Mouse (Mus musculus): Measurements from ENCODE around the gene Ftsj3. TPM values are rescaled to one million over a fixed set of nuclear protein-coding genes. Genes with fewer than 3 reads are reported as not detected.

Gene Ftsj3
- total RNA-seq (2018; cell fraction: chromatin; rRNA removed) = 10 to 100 TPM; 12.5 to 98.5 (median 42.7) TPM
- total RNA-seq (2018; cell fraction: cytosol; rRNA removed) = 10 to 100 TPM; 16.7 to 29.2 (median 23.6) TPM
- total RNA-seq (2018; cell fraction: nucleus; rRNA removed) = 10 to 100 TPM; 12.8 to 74.4 (median 20.4) TPM
- 20.8 to 53.8 TPM (median 38.8 TPM) in 3 replicates for polyA plus RNA-seq (2018)

- Histone ChIP-seq H3K36me3 (ENCODE audit: inconsistent target) (peaks cover 38% of the 10 kb centered on the region; the same call in 1 of the 2 replicates), H3K27ac (peak within 1 kb of the TSS; percentile 82), H3K79me2 (ENCODE audit: inconsistent target) (peaks cover 61% of the 10 kb centered on the region), H3K4me3 (ENCODE audit: inconsistent target) (peak within 1 kb of the TSS; percentile 95)
- under 1% methylated on average over 42 of the region's 42 CpGs for WGBS (ENCODE audit: missing documents)
Observed at GRCm38 (mm10) chr11:106255685-106256451, at the start of gene Ftsj3, which contains the start of gene Psmc5. Ftsj3 (minus strand) TSS chr11:106256079. Psmc5 (plus strand) TSS chr11:106256154.

- no peaks in the 10 kb centered on the region for H3K79me2 ChIP-seq (ENCODE audit: inconsistent target)
- H3K27ac ChIP-seq = peak overlapping the region; percentile 54
- no peak overlapping the region for H3K4me3 ChIP-seq (ENCODE audit: inconsistent target)
- 20% methylated on average over 10 of the region's 10 CpGs for WGBS (ENCODE audit: missing documents)
- no peaks in the 10 kb centered on the region for H3K36me3 ChIP-seq (ENCODE audit: inconsistent target)
Observed at GRCm38 (mm10) chr11:106305348-106306064, 49.6 kb upstream of the Ftsj3 start.

GRCm38 (mm10) chr11:106302634-106303033, 46.8 kb upstream of the Ftsj3 start:
- 3% methylated on average over 2 of the region's 2 CpGs for WGBS (ENCODE audit: missing documents)
- H3K36me3 ChIP-seq (ENCODE audit: inconsistent target) = no peaks in the 10 kb centered on the region
- H3K27ac ChIP-seq = no peak overlapping the region
- no peaks in the 10 kb centered on the region for H3K79me2 ChIP-seq (ENCODE audit: inconsistent target)
- no peak overlapping the region for H3K4me3 ChIP-seq (ENCODE audit: inconsistent target)

- 90% methylated on average over 9 of the region's 9 CpGs for WGBS (ENCODE audit: missing documents)
- Histone ChIP-seq H3K79me2 (ENCODE audit: inconsistent target) (no peaks in the 10 kb centered on the region), H3K27ac (no peak within 1 kb of the TSS), H3K4me3 (ENCODE audit: inconsistent target) (no peak within 1 kb of the TSS), H3K36me3 (ENCODE audit: inconsistent target) (no peaks in the 10 kb centered on the region)
Observed at GRCm38 (mm10) chr11:106301765-106302164, 45.9 kb upstream of the Ftsj3 start, which contains the start of gene Gh. Gh (minus strand) TSS chr11:106301865.

GRCm38 (mm10) chr11:106291861-106292260, 36.0 kb upstream of the Ftsj3 start:
- Histone ChIP-seq H3K36me3 (ENCODE audit: inconsistent target) (no peaks in the 10 kb centered on the region), H3K27ac (no peak overlapping the region), H3K79me2 (ENCODE audit: inconsistent target) (no peaks in the 10 kb centered on the region), H3K4me3 (ENCODE audit: inconsistent target) (no peak overlapping the region)
- WGBS (ENCODE audit: missing documents) = 98% methylated on average over 2 of the region's 2 CpGs

- Histone ChIP-seq H3K4me3 (ENCODE audit: inconsistent target) (no peak overlapping the region), H3K27ac (no peak overlapping the region), H3K36me3 (ENCODE audit: inconsistent target) (no peaks in the 10 kb centered on the region), H3K79me2 (ENCODE audit: inconsistent target) (no peaks in the 10 kb centered on the region)
- 95% methylated on average over 5 of the region's 5 CpGs for WGBS (ENCODE audit: missing documents)
Observed at GRCm38 (mm10) chr11:106290376-106290775, 34.5 kb upstream of the Ftsj3 start.

- Histone ChIP-seq H3K36me3 (ENCODE audit: inconsistent target) (no peaks in the 10 kb centered on the region), H3K27ac (no peak overlapping the region), H3K79me2 (ENCODE audit: inconsistent target) (no peaks in the 10 kb centered on the region), H3K4me3 (ENCODE audit: inconsistent target) (no peak overlapping the region)
- WGBS (ENCODE audit: missing documents) = 79% methylated on average over 8 of the region's 8 CpGs
Observed at GRCm38 (mm10) chr11:106289369-106289768, 33.5 kb upstream of the Ftsj3 start.

- Histone ChIP-seq H3K79me2 (ENCODE audit: inconsistent target) (no peaks in the 10 kb centered on the region), H3K4me3 (ENCODE audit: inconsistent target) (no peak overlapping the region), H3K27ac (no peak overlapping the region), H3K36me3 (ENCODE audit: inconsistent target) (no peaks in the 10 kb centered on the region)
- WGBS (ENCODE audit: missing documents) = 87% methylated on average over 11 of the region's 11 CpGs
Observed at GRCm38 (mm10) chr11:106286987-106287386, 31.1 kb upstream of the Ftsj3 start.

- WGBS (ENCODE audit: missing documents) = 92% methylated on average over 6 of the region's 7 CpGs
Observed at GRCm38 (mm10) chr11:106286206-106286605, 30.3 kb upstream of the Ftsj3 start.

GRCm38 (mm10) chr11:106284126-106284525, 28.2 kb upstream of the Ftsj3 start:
- WGBS (ENCODE audit: missing documents) = 92% methylated on average over 8 of the region's 8 CpGs
- H3K36me3 ChIP-seq (ENCODE audit: inconsistent target) = no peaks in the 10 kb centered on the region
- H3K4me3 ChIP-seq (ENCODE audit: inconsistent target) = no peak overlapping the region
- H3K79me2 ChIP-seq (ENCODE audit: inconsistent target) = no peaks in the 10 kb centered on the region
- H3K27ac ChIP-seq = no peak overlapping the region

More at GRCm38 (mm10) chr11:106286206-106286605, 30.3 kb upstream of the Ftsj3 start:
- H3K4me3 ChIP-seq (ENCODE audit: inconsistent target) = no peak overlapping the region
- no peaks in the 10 kb centered on the region for H3K79me2 ChIP-seq (ENCODE audit: inconsistent target)
- no peaks in the 10 kb centered on the region for H3K36me3 ChIP-seq (ENCODE audit: inconsistent target)
- no peak overlapping the region for H3K27ac ChIP-seq

GRCm38 (mm10) chr11:106283371-106283770, 27.5 kb upstream of the Ftsj3 start:
- no peaks in the 10 kb centered on the region for H3K36me3 ChIP-seq (ENCODE audit: inconsistent target)
- no peaks in the 10 kb centered on the region for H3K79me2 ChIP-seq (ENCODE audit: inconsistent target)
- 99% methylated on average over 4 of the region's 4 CpGs for WGBS (ENCODE audit: missing documents)
- H3K4me3 ChIP-seq (ENCODE audit: inconsistent target) = no peak overlapping the region
- no peak overlapping the region for H3K27ac ChIP-seq

GRCm38 (mm10) chr11:106282452-106282851, 26.6 kb upstream of the Ftsj3 start:
- H3K79me2 ChIP-seq (ENCODE audit: inconsistent target) = no peaks in the 10 kb centered on the region
- H3K27ac ChIP-seq = no peak overlapping the region
- no peaks in the 10 kb centered on the region for H3K36me3 ChIP-seq (ENCODE audit: inconsistent target)
- 79% methylated on average over 6 of the region's 6 CpGs for WGBS (ENCODE audit: missing documents)
- no peak overlapping the region for H3K4me3 ChIP-seq (ENCODE audit: inconsistent target)

- Histone ChIP-seq H3K27ac (no peak within 1 kb of the TSS), H3K79me2 (ENCODE audit: inconsistent target) (peaks cover 8% of the 10 kb centered on the region), H3K36me3 (ENCODE audit: inconsistent target) (no peaks in the 10 kb centered on the region), H3K4me3 (ENCODE audit: inconsistent target) (no peak within 1 kb of the TSS)
- WGBS (ENCODE audit: missing documents) = 6% methylated on average over 25 of the region's 25 CpGs
Observed at GRCm38 (mm10) chr11:106276454-106276853, 20.6 kb upstream of the Ftsj3 start, which contains the start of gene Tcam1. Tcam1 (plus strand) TSS chr11:106276672.

- 100% methylated on average over 7 of the region's 7 CpGs for WGBS (ENCODE audit: missing documents)
- no peaks in the 10 kb centered on the region for H3K36me3 ChIP-seq (ENCODE audit: inconsistent target)
- peaks cover 22% of the 10 kb centered on the region for H3K79me2 ChIP-seq (ENCODE audit: inconsistent target)
- H3K27ac ChIP-seq = no peak overlapping the region
- no peak overlapping the region for H3K4me3 ChIP-seq (ENCODE audit: inconsistent target)
Observed at GRCm38 (mm10) chr11:106274971-106275411, 19.1 kb upstream of the Ftsj3 start.
